Mouse (Mus musculus): Measurements from ENCODE around the gene Zdhhc12.

DNA sequence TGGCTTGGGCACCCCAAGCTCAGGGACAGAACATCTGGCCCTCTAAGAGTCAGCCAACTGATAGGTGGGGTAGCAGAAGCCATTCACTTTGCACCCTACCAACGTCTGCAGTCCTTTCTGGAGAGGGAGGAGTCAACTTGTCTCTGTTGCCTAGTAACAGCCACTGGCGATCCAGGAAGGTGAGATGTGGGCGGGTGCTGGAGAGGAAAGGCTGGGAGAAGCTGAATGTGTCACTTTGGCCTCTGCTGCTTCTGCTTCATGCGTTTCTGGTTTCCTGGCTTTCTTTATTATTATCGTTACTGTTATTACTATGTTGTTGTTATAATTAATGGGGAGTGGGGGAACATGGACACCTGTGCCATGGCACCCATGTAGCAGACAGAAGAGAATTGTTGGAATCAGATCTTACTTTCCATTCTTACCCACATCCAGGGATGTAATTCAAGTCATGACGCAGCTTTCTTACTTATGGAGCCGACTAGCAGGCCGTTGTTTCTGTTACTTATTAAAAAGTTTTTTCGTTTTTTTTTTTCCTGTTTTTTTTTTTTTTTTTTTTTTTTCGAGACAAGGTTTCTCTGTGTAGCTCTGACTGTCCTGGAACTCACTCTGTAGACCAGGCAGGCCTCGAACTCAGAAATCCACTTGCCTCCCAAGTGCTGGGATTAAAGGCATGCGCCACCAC, 36.1 kb downstream of the Zdhhc12 start, which contains the start of gene Set:
- no peak for TF ChIP-seq CTCF (IDR thresholded peaks at IDR 0.05; ENCODE audit: low read depth, low read length)
- no peak for TF ChIP-seq EP300 (IDR thresholded peaks at IDR 0.05; ENCODE audit: insufficient read depth, low read depth, low read length)
- no peak for TF ChIP-seq POLR2A (IDR thresholded peaks at IDR 0.05; ENCODE audit: insufficient read depth, low read length)

Data from ES-Bruce4 (cell line).